Mouse (Mus musculus): ENCODE data around the gene Lrch1.

- no peak for TF ChIP-seq POLR2A (IDR thresholded peaks at IDR 0.05; ENCODE audit: insufficient read depth, low read depth, low read length)
- TF ChIP-seq CTCF (IDR thresholded peaks at IDR 0.05; ENCODE audit: insufficient read depth, low read depth, low read length), result no peak
Observed at GRCm38 (mm10) chr14:74943024-74943423, 4.7 kb downstream of the Lrch1 start.
